Mouse (Mus musculus): ENCODE results near the gene Bphl. TPM values are rescaled to one million over a fixed set of nuclear protein-coding genes. Genes with fewer than 3 reads are reported as not detected.
"Not testable (repeated sequence)": the region's sequence is repeated elsewhere in the genome, so short reads cannot be mapped to it uniquely, and the experiment has no call there.

Bphl gene
- polyA plus RNA-seq, 1 experiment, result 22.2 TPM

- no peak for DNase-seq (ENCODE audit: low read depth, low spot score)
- WGBS, result 86% methylated on average over 4 of the region's 4 CpGs
These were observed 44.5 kb downstream of the Bphl start for GRCm38 (mm10) chr13:34081926-34082325.

DNA sequence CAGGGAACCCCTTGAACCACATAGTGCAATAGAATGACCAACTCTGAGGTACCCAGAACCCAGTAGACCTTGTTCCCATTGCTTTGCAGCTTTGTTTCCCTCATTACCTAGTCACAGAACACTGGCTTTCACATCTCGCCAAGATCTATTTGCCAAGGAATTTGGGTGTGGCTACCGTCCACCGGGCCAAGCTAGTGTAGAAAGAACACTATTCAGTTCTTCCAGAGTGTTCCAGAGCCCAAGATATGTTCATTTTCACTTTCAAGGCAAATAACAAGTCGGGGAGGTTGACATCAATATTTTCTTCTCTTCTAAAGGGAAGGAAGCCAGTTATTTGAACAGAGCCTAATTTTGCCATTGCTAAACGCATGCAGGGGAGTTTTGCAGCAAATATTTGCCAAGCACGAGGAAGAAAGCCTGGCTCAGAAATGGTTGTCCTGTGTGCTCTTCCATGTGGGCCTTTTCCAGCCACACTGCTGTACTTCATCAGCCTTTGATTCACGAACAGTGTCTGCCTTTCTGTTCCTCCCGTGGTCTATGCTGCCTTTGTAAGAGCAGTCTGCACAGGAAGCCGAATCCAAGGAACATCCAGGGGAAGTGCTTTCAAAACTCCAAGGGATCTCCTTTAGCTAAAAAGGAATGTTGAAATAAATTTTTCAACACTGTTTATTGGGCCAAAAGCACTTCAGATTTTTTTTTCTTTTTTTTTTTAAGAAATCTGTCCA, 46.8 kb downstream of the Bphl start:
- 19% methylated on average over 9 of the region's 9 CpGs for WGBS
- no peak for DNase-seq (ENCODE audit: low read depth, low spot score)

DNA sequence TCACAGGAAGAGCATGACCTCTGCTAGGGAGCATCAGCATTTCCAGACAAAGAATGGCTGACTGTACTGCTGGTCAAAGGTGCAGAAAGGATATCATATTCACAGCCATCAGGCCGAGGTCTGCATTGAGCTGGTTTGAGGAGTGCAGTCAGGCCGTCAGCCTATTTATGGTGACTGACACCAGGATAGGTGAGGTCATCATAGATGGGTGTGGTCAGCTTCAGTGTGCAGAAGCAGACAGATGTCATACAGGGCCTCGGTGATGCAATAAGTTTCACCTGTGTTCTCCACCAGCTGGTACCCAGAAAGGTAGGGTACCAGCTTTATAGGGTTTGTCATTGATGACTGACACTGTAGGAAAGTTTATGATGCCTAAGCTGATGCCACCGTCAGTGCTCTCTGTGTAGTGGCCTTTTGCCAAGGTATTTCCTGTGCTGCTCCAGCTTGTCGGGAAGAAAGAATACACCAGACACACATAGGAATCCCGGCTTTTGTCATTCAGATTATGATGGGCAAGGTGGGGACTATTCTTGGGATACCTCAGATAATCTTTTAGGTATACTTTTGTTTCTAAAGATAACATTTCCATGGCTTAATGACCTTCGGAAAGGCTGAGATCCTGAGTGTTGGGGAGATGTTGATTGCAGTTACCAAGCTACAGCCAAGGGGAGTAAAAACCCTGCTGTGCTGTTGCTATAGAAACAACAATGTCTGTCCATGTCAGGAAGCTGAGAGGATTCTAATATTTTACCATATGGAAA, 49.8 kb downstream of the Bphl start:
- DNase-seq (ENCODE audit: low read depth, low spot score), result no peak
- WGBS, result 35% methylated on average over 7 of the region's 7 CpGs

- WGBS, result 70% methylated on average over 5 of the region's 5 CpGs
- not testable (repeated sequence) for DNase-seq (ENCODE audit: low read depth, low spot score)
These were observed 50.8 kb downstream of the Bphl start for GRCm38 (mm10) chr13:34088201-34088649.

DNA sequence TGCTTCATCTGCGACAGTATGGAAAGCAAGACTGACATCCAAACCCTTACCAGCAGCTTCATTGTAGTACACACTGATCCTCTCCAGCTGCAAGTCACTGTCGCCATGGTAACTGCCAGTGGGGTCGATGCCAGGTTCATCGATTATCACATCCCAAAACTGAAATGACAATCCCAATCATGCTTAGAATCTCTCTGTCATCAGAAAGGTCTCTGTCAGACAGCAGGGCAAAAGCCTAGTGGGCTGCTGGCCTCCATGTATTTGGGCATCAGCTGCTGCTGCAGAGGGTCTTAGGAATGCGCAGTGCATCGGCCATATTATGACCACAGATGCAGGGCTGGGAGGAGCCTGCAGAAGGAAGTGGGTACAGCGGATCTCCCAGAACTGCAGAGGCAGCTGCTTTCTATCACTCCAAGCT, 51.5 kb downstream of the Bphl start:
- 70% methylated on average over 7 of the region's 7 CpGs for WGBS
- DNase-seq (ENCODE audit: low read depth, low spot score), result no peak

DNA sequence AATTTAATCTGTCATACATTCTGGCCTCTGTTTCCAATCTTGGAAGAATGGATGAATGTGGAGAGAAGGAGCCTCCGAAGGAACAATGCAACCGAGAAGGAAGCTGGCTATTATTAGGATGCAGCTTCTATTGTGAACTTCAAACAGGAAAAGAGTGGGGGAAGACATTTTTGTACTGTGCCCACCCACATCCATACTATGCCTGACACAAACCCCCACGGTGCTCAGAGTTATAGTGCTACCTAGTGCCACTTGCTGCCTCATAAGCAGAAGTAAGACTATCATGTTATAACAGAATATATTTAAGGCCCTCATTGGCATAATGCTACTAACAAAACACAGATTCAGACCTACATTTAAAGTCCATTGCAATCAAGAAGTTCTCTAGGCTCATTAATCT, 52.0 kb downstream of the Bphl start:
- no peak for DNase-seq (ENCODE audit: low read depth, low spot score)
- WGBS, result 79% methylated on average over 3 of the region's 3 CpGs

GRCm38 (mm10) chr13:34095542-34096435, 58.4 kb downstream of the Bphl start:
- WGBS, result 65% methylated on average over 7 of the region's 7 CpGs
- no peak for DNase-seq (ENCODE audit: low read depth, low spot score)

DNA sequence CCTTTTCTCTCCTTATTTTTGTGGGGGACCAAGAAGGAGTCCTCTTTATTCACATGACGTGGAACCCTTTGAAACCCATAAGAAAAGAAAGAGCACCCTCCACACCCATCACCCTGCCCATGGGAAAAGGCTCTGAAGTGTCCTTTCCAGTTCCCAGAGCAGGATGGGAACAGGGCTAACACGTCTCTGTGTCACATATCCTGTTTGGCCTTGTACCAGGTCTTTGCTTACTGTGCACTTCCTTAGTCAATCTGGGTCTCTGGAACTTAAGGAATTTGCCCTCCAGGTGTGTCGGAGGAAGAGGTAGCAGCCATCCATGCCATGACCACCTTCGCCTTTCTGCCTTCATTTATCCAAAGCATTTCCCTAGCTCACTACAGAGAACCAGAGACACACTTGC, 59.1 kb downstream of the Bphl start:
- WGBS, result 46% methylated on average over 4 of the region's 4 CpGs
- DNase-seq (ENCODE audit: low read depth, low spot score), result no peak

GRCm38 (mm10) chr13:34097086-34097485, 59.7 kb downstream of the Bphl start:
- no peak for DNase-seq (ENCODE audit: low read depth, low spot score)
- whole genome bisulfite sequencing, result 80% methylated on average over 3 of the region's 3 CpGs

DNA sequence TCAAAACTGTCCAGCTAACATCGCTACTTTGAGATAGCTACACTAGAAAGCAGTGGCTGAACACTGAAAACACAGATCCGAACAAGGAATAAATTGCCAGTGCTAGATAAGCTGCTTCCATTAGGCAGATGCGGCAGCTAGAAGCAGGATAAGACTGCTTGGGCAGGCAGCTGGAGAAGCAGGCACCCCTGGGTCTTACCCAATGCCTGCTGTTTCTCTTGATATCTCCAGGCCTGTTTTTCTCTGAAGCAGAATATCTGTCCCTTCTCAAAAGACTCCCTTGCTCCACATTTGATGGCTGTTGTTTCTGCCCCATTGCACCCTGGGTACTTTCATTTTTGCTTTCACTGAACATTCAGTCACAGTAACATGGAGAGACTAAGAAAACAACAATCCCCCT, 63.3 kb downstream of the Bphl start:
- 87% methylated on average over 3 of the region's 3 CpGs for WGBS
- DNase-seq (ENCODE audit: low read depth, low spot score), result no peak

DNA sequence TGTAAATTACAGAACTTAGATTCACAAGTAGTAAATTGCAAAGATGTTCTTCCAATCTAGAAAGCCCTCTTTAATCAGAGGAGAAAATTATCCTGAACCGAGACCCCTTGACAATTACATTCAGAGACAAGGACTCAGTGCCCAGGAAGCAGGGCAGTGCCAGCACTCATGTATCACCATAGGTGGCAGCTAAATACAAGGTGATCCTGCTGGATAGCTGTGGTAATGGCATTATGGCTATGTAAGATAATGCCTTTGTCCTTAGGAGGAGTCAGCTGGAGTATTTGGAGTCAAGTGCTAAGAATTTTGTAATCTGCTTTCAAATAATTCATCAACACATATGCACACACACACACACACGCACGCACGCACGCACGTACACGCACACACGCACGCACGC, 63.9 kb downstream of the Bphl start:
- DNase-seq (ENCODE audit: low read depth, low spot score), result no peak
- WGBS, result 96% methylated on average over 10 of the region's 10 CpGs

DNA sequence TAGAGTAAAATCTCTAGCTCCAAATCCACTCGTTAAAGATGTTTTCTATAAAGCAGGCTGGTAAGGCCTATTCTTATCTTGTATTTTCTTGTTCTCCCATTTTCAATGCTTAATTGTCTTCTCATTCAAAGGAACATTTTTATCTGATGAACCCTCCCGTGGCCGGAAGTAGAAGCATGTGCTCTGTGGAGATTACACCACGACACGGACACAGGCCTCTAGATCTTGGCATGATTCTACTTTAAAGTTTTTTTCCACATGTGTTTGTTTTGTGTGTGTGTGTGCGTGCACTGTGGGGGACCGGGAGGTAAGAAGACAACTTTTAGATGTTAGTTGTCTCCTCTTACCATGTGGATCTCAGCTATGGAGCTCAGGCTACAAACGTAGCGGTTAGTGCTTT, 64.5 kb downstream of the Bphl start:
- DNase-seq (ENCODE audit: low read depth, low spot score), result no peak
- 88% methylated on average over 9 of the region's 9 CpGs for WGBS

- no peak for DNase-seq (ENCODE audit: low read depth, low spot score)
These were observed 68.0 kb downstream of the Bphl start for GRCm38 (mm10) chr13:34105364-34105763.

DNA sequence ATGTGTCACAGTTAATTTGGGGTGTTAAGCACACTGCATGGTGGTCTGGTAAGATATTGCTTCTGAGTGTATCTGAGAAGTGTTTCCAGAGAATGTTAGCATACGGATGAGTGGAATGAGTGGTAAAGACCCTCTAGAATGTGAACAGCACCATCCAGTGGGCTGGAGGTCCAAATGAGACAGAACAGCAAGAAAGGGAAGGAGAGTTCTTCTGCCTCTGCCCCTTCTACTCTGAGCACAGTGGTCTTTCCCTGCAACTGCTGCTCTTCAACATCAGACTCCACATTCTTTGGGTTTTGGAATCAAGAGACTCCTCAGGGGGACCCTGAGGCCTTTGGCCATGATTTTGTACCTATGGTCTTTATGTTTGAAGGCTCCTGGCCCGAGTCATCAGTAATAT, 68.9 kb downstream of the Bphl start:
- no peak for DNase-seq (ENCODE audit: low read depth, low spot score)
- WGBS, result 94% methylated on average over 2 of the region's 2 CpGs

More at GRCm38 (mm10) chr13:34105364-34105763, 68.0 kb downstream of the Bphl start:
- WGBS, result 78% methylated on average over 1 of the region's 1 CpGs

DNA sequence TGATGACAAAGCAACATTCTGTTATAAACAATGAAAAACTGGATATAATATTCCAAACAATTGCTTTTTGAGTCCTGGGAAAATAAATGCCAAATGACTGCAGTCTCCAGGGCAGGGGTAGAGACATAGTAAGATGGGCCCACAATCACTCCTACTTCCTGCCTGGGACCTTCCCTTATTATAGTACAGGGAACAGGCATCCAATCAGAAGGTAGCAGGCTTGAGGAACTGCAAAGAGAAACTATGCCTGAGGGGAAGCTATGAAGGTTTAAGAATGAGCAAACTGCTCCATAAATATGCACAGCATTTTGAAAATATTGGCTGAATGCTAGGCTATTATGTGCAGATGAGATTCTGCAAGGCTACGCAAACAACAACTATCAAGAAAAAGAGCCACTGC, 69.6 kb downstream of the Bphl start:
- no peak for DNase-seq (ENCODE audit: low read depth, low spot score)

DNA sequence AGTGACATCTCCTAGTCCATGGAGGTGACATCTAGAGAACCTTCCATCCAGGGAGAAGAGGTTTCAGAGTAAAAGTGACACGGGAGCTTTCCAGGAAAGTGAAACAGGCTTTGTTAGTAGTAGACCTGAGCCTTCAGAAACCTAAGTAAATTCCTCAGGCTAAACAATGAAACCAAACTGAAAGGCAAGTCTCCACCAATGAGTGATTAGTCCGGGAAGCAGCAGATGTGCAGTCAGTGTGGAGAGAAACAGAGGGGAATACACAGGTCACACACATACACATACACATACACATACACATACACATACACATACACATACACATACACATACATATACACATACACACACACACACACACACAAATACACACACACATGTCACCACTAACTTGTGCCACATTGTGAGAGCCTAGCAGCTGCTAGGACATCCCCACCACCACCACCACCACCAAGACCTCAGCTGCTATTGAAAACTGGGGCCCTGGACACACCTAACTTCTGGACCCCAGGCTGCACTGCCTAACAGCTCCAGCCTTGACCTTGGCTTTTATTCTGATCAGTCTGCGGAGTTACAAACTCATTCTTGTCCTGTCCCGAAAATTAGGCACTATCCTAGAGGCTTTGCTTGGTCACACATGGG, 71.8 kb downstream of the Bphl start:
- no peak for DNase-seq (ENCODE audit: low read depth, low spot score)
- WGBS, result 83% methylated on average over 4 of the region's 4 CpGs

More for the DNA sequence above, 69.6 kb downstream of the Bphl start:
- WGBS, result 89% methylated on average over 1 of the region's 1 CpGs

DNA sequence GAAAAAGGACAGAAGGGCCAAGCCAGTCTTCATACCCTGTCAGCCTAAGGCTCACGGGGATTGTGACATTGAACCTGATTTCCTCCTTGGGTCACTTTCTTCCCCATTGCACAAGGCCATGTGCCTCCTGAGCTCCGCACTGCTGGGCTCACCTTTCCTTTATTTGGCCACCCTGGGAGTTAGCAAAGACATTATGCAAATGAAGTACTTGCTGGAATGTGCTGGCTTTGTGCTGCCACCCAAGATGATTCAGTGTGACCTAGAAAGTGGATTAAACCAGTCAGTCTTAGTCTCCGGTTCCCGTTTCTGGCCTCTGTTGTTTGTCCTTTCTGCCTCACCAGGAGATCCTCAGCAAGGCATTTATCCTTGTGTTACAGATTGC, 72.3 kb downstream of the Bphl start:
- DNase-seq (ENCODE audit: low read depth, low spot score), result no peak
- 77% methylated on average over 4 of the region's 4 CpGs for WGBS

DNA sequence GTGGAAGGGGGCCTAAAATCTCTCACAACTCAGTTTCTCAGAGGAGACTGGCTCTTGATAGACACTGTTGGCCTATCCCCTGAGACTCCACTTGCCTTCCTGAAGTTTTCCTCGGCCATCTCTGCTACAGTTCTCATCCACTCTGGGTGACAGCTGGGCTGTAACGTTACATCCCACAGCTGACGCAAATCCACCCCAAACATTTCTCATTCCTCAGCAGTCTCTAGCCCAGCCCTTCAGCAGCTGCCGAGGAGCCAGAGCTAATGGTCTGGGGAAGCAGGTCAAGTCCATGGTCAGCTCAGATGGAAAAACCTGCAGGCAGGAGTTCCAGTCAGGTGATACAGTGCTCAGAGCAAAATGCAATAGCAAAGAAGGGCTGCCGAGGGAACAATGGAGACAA, 73.6 kb downstream of the Bphl start:
- 74% methylated on average over 5 of the region's 5 CpGs for WGBS
- DNase-seq (ENCODE audit: low read depth, low spot score), result no peak

DNA sequence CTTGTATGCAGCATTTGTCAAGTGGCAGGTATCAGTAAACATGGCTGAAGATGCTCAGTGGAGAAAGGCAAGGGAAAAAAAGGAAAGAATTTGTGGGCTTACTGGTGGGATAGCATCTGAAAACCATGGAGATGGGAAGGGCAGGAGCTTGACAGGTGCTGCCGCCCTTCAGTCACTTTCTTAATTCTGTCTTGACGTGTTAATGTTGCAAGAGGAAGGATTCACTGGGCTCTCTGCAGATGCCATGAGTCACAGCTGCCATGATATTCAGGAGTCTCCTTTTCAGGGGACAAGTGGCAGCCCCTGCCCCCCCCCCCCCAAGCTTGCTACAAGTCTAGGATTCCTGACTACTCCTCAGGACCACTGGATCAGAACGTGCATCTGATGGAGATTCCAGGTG, 74.5 kb downstream of the Bphl start:
- WGBS, result 62% methylated on average over 3 of the region's 3 CpGs

More for the DNA sequence above, 74.5 kb downstream of the Bphl start:
- DNase-seq (ENCODE audit: low read depth, low spot score), result no peak
